Mouse (Mus musculus) midbrain, postnatal 0 days (tissue): ENCODE results near the gene Shld1. TPM values are rescaled to one million over a fixed set of nuclear protein-coding genes. Genes with fewer than 3 reads are reported as not detected.

ENCODE experiments used
- ATAC-seq: fragments of 200-750 bp; cut with Nextera tagmentation; 2 replicates; pipeline ENCODE4 v1.8.0; 2017; ENCODE audit warnings: moderate number of reproducible peaks, mild to moderate bottlenecking, moderate TSS enrichment, moderate library complexity; ENCODE audit not compliant: low FRiP score
- DNase-seq: peaks from one replicate; pipeline ENCODE4 v3.0.0-alpha.2; 2015; ENCODE audit warnings: low spot score
- H3K27ac ChIP-seq: fragments of 300-500 bp; sonication (generic); 2 replicates; pipeline ENCODE4 v1.5.1; 2014; ENCODE audit warnings: low read depth, mild to moderate bottlenecking, low read length, mixed read lengths
- H3K27me3 ChIP-seq: fragments of 300-500 bp; sonication (generic); 2 replicates; pipeline ENCODE4 v1.6.1; 2014; ENCODE audit warnings: low read length, control low read depth, mixed read lengths; ENCODE audit not compliant: insufficient read depth
- H3K36me3 ChIP-seq: fragments of 300-500 bp; sonication (generic); 2 replicates; pipeline ENCODE4 v1.6.1; 2014; ENCODE audit warnings: low read length, control low read depth, mixed read lengths; ENCODE audit not compliant: insufficient read depth
- H3K4me1 ChIP-seq: fragments of 300-500 bp; sonication (generic); 2 replicates; pipeline ENCODE4 v1.6.1; 2014; ENCODE audit warnings: mild to moderate bottlenecking, control low read depth, antibody characterized with exemption, low read length, mixed read lengths; ENCODE audit not compliant: insufficient read depth
- H3K4me2 ChIP-seq: fragments of 300-500 bp; sonication (generic); 2 replicates; pipeline ENCODE4 v1.6.1; 2014; ENCODE audit warnings: low read depth, mild to moderate bottlenecking, low read length, mixed read lengths; ENCODE audit not compliant: poor library complexity, severe bottlenecking
- H3K4me3 ChIP-seq: fragments of 300-500 bp; sonication (generic); 2 replicates; pipeline ENCODE4 v1.5.1; 2014; ENCODE audit warnings: low read depth, mild to moderate bottlenecking, low read length, moderate library complexity
- H3K9ac ChIP-seq: fragments of 300-500 bp; sonication (generic); replicated peaks from 2 replicates; pipeline ENCODE4 v1.6.1; 2014; ENCODE audit warnings: mild to moderate bottlenecking, low read length, moderate library complexity, mixed read lengths; ENCODE audit not compliant: poor library complexity, severe bottlenecking
- H3K9me3 ChIP-seq: fragments of 300-500 bp; sonication (generic); 2 replicates; pipeline ENCODE4 v1.6.1; 2016; ENCODE audit warnings: low read length, control low read depth
- CTCF ChIP-seq: IDR thresholded peaks from 2 replicates; pipeline ENCODE4 v1.5.1; 2016; ENCODE audit warnings: antibody characterized with exemption, mild to moderate bottlenecking
- WGBS: fragments of 180-500 bp; shearing (Covaris S2); extraction: QIAGEN DNeasy Blood & Tissue Kit; methylation state at CpG from one replicate; pipeline ENCODE4 v1.1.7; 2014; 5-methylcytosine and 5-hydroxymethylcytosine counted together
- polyA plus RNA-seq: library from polyadenylated mRNA; unstranded; fragments of >200 nt; fragmentation: Nextera tagmentation; extraction: Ambion mirVana; gene quantifications from 2 replicates; pipeline ENCODE4 v1.2.1, GENCODE M21; 2015
- total RNA-seq: library from RNA; depleted of rRNA; stranded (reverse); fragments of >200 nt; gene quantifications from 2 replicates; pipeline ENCODE4 v1.2.3, GENCODE M21; 2014; rRNA removed

Shld1 gene
- total RNA-seq (16.0 and 17.1 TPM in 2 replicates), polyA plus RNA-seq (15.7 and 17.1 TPM in 2 replicates)

GRCm38 (mm10) chr2:132686756-132687737, at the start of gene Shld1:
Gene Shld1, plus strand, starts transcription at chr2:132686931.
- DNase-seq (peak; percentile 97), ATAC-seq (peak; percentile 93)
- Histone ChIP-seq H3K4me3 (peak within 1 kb of the TSS; percentile 55), H3K9me3 (no peaks in the 10 kb centered on the region), H3K4me2 (peak within 1 kb of the TSS; percentile 50), H3K36me3 (no peaks in the 10 kb centered on the region), H3K27me3 (no peaks in the 10 kb centered on the region), H3K9ac (peak within 1 kb of the TSS; percentile 73), H3K4me1 (no peaks in the 10 kb centered on the region), H3K27ac (peak within 1 kb of the TSS; percentile 63)
- no peak for TF ChIP-seq CTCF
- 9% methylated on average over 32 of the region's 33 CpGs for WGBS

DNA sequence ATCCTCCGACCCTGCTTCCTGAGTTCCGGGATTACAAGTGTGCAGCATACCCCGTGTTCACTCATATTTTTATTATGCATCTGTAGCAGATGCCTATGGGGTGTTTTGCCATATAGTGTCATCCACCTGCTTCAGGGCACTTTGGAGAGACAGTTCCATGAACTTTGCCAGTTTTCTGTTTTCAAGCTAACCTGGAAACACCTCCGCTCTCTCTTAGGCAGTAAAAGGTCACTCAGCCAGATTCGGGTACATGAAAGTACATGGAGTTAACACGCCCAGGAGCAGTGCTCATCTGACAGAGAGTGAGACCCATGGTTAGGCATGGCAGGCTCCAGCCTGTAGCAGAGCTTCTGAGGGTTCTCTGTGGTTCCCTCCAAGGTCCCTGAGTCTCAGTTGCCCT, 48.4 kb upstream of the Shld1 start:
- H3K9ac ChIP-seq = no peak overlapping the region
- H3K27ac ChIP-seq = no peak overlapping the region
- no peaks in the 10 kb centered on the region for H3K4me1 ChIP-seq
- no peak overlapping the region for H3K4me3 ChIP-seq
- H3K36me3 ChIP-seq = no peaks in the 10 kb centered on the region
- DNase-seq (no peak), ATAC-seq (no peak)
- TF ChIP-seq CTCF = no peak
- WGBS = 94% methylated on average over 6 of the region's 6 CpGs
- no peak overlapping the region for H3K4me2 ChIP-seq
- H3K9me3 ChIP-seq = no peaks in the 10 kb centered on the region
- H3K27me3 ChIP-seq = no peaks in the 10 kb centered on the region

- no peaks in the 10 kb centered on the region for H3K4me1 ChIP-seq
- H3K4me2 ChIP-seq = no peak overlapping the region
- DNase-seq (no peak), ATAC-seq (no peak)
- H3K9me3 ChIP-seq = no peaks in the 10 kb centered on the region
- H3K27ac ChIP-seq = no peak overlapping the region
- TF ChIP-seq CTCF = no peak
- H3K9ac ChIP-seq = no peak overlapping the region
- no peaks in the 10 kb centered on the region for H3K36me3 ChIP-seq
- no peak overlapping the region for H3K4me3 ChIP-seq
- WGBS = 80% methylated on average over 7 of the region's 7 CpGs
- no peaks in the 10 kb centered on the region for H3K27me3 ChIP-seq
These were observed 47.4 kb upstream of the Shld1 start for GRCm38 (mm10) chr2:132639337-132639736.

- no peaks in the 10 kb centered on the region for H3K36me3 ChIP-seq
- WGBS = 68% methylated on average over 3 of the region's 3 CpGs
These were observed 45.5 kb upstream of the Shld1 start for GRCm38 (mm10) chr2:132641196-132641595.

GRCm38 (mm10) chr2:132643161-132643560, 43.6 kb upstream of the Shld1 start:
- no peak overlapping the region for H3K9ac ChIP-seq
- WGBS = 82% methylated on average over 4 of the region's 4 CpGs
- no peak overlapping the region for H3K4me3 ChIP-seq
- DNase-seq (no peak), ATAC-seq (no peak)
- H3K4me1 ChIP-seq = no peaks in the 10 kb centered on the region
- no peaks in the 10 kb centered on the region for H3K27me3 ChIP-seq
- no peak for TF ChIP-seq CTCF
- no peak overlapping the region for H3K4me2 ChIP-seq
- no peaks in the 10 kb centered on the region for H3K9me3 ChIP-seq
- H3K27ac ChIP-seq = no peak overlapping the region
- H3K36me3 ChIP-seq = no peaks in the 10 kb centered on the region

More at GRCm38 (mm10) chr2:132641196-132641595, 45.5 kb upstream of the Shld1 start:
- DNase-seq (no peak), ATAC-seq (no peak)
- Histone ChIP-seq H3K9ac (no peak overlapping the region), H3K27ac (no peak overlapping the region), H3K27me3 (no peaks in the 10 kb centered on the region), H3K4me3 (no peak overlapping the region), H3K4me1 (no peaks in the 10 kb centered on the region), H3K4me2 (no peak overlapping the region), H3K9me3 (no peaks in the 10 kb centered on the region)
- no peak for TF ChIP-seq CTCF
